Mouse (Mus musculus): ENCODE data around the gene Mesp1. TPM values are rescaled to one million over a fixed set of nuclear protein-coding genes. Genes with fewer than 3 reads are reported as not detected.
"Not testable (repeated sequence)": the region's sequence is repeated elsewhere in the genome, so short reads cannot be mapped to it uniquely, and the experiment has no call there.

Mesp1 gene
- polyA plus RNA-seq, 1 experiment from 2014 or later: not detected

DNA sequence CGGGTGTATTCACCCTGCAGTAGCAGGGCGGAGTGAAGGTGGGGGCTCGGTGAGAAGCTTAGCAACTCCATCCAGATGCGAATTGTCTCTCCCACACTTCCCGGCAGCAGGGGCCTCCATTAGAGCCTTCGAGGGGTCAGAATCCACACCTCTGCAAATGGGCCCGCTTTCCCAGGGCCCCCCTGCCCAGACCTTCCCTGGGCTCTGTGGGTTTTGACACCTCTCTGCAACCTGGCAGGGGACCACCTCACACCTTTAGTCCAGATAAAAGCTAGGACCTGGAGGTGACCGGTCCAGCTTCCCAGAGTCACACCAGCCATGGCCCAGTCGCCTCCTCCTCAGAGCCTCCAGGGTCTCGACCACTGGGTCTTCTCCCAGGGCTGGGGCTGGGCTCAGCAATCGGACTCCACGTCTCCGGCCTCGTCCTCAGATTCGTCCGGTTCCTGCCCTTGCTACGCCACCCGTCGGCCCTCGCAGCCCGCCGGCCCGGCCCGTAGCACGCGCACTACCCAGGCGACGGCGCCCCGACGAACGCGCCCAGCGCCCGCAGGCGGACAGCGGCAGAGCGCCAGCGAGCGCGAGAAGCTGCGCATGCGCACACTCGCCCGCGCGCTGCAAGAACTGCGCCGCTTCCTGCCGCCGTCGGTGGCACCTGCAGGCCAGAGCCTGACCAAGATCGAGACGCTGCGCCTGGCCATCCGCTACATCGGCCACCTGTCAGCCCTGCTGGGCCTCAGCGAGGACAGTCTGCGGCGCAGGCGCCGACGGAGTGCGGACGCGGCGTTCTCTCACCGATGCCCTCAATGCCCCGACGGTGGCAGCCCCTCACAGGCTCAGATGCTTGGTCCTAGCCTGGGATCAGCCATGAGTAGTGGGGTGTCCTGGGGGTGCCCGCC is 17.3 kb upstream of the Mesp1 start, which contains the start of gene Mesp2:
TSS of gene Mesp2 (plus strand) at position 117 of the 896 bp plus-strand sequence.
- peak; percentile 70 for ATAC-seq (replicated peaks; ENCODE audit: low FRiP score)
- H3K9ac ChIP-seq: peak within 1 kb of the TSS; percentile 29

DNA sequence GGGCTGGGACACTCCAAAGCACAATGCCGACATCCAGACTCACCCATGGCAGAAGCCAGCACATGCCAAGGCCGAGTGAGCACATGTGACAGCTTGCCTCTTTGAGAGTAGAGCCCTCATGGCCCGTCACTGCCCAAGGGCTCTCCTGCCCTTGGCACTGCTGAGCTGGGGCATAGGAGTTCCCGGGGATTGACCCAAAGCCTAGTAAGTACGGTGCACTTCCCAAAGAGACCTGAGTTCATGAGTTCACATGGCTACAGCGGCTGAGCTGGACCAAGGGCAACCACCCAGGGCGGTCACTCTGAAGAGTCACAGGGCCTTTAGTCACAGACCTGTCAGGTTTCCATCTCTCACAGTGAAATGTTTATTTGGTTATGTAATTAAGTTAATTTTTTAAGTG is 15.0 kb upstream of the Mesp1 start:
- 87% methylated on average over 7 of the region's 7 CpGs for WGBS
- peaks cover 34% of the 10 kb centered on the region for H3K27me3 ChIP-seq

More for the DNA sequence above, 17.3 kb upstream of the Mesp1 start, which contains the start of gene Mesp2:
- H3K4me2 ChIP-seq: peak within 1 kb of the TSS; percentile 83
- 10% methylated on average over 71 of the region's 71 CpGs for WGBS
- no peak within 1 kb of the TSS for H3K27ac ChIP-seq
- no peaks in the 10 kb centered on the region for H3K36me3 ChIP-seq
- H3K9me3 ChIP-seq (replicated peaks): no peaks in the 10 kb centered on the region
- peaks cover 34% of the 10 kb centered on the region for H3K27me3 ChIP-seq
- H3K4me3 ChIP-seq (replicated peaks): peak within 1 kb of the TSS; percentile 44
- peaks cover 10% of the 10 kb centered on the region for H3K4me1 ChIP-seq

DNA sequence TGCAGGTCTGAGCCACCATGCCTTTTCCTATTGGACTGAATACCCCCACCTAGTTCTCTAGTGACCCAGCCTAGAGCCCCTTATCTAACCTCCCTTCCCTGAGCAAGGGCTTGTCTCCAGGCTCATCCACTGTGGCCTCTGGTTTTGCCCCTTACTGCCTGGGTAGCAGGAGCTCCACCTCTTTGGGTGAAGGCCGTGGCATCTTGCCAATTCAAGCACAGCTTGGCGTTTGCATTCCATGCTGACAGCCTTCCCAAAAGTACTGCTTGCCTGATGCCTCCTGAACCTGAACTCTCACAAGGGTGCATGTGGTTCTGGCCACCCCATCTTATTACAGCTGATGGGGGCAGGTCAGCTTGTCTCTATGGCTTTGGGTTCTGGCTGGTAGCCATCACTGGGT is 10.3 kb upstream of the Mesp1 start:
- ATAC-seq (replicated peaks; ENCODE audit: low FRiP score): no peak
- Histone ChIP-seq H3K4me1 (peaks cover under 1% of the 10 kb centered on the region; the same call in 1 of the 2 replicates), H3K9ac (no peak overlapping the region), H3K4me2 (no peak overlapping the region), H3K4me3 (replicated peaks) (no peak overlapping the region), H3K9me3 (replicated peaks) (no peaks in the 10 kb centered on the region), H3K36me3 (no peaks in the 10 kb centered on the region), H3K27ac (no peak overlapping the region), H3K27me3 (no peaks in the 10 kb centered on the region)
- WGBS: 45% methylated on average over 2 of the region's 2 CpGs

More for the DNA sequence above, 15.0 kb upstream of the Mesp1 start:
- H3K36me3 ChIP-seq: no peaks in the 10 kb centered on the region
- peaks cover 10% of the 10 kb centered on the region for H3K4me1 ChIP-seq
- H3K9me3 ChIP-seq (replicated peaks): no peaks in the 10 kb centered on the region
- H3K27ac ChIP-seq: no peak overlapping the region
- H3K9ac ChIP-seq: no peak overlapping the region
- no peak overlapping the region for H3K4me2 ChIP-seq
- no peak overlapping the region for H3K4me3 ChIP-seq (replicated peaks)
- no peak for ATAC-seq (replicated peaks; ENCODE audit: low FRiP score)

DNA sequence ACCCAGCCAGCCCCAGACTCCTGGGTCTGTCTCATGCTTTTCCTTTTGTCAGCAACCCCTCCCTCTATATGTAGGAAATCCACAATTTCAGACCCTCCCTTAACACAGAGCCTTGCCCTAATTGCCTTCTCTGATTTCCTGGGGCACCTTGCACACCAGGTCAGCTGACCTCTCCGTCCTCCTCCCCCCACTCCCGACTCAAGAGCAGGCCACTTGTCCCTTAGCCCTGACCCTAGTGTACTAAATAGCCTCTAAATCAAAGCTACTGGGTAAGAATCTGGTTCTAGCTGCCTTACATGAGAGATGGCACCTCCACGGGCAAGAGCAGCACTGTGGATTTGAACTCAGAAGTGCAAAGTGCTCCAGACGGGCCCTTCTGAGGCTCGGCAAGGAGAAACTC is 8.4 kb upstream of the Mesp1 start:
- Histone ChIP-seq H3K4me1 (peaks cover 5% of the 10 kb centered on the region; the same call in 1 of the 2 replicates), H3K36me3 (no peaks in the 10 kb centered on the region), H3K27ac (no peak overlapping the region), H3K4me3 (replicated peaks) (no peak overlapping the region), H3K9ac (no peak overlapping the region), H3K27me3 (0 out of 2 replicates have a peak, but pooled peaks cover 8% of the 10 kb centered on the region), H3K4me2 (no peak overlapping the region), H3K9me3 (replicated peaks) (no peaks in the 10 kb centered on the region)
- no peak for ATAC-seq (replicated peaks; ENCODE audit: low FRiP score)
- 42% methylated on average over 5 of the region's 5 CpGs for WGBS

DNA sequence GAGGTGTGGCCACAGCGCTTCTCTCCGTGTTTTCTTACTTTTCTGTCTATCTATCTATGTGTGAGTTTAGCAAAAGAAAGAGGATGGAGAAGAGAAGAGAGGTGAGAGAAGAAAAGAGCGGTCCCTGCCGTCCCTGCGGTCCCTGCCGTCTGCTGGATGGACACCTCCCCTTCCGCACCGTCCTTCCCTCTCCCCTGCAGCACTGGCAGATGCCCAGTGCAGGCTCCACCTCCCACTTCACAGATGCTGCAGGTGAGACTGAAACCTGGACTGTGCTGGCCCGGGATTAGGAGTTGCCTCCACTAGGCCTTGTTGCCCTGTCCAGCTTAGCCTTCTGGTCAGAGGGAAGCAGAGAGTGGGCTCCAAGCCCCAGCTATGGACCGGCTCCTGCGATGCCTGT is 7.8 kb upstream of the Mesp1 start:
- ATAC-seq (replicated peaks; ENCODE audit: low FRiP score): no peak

DNA sequence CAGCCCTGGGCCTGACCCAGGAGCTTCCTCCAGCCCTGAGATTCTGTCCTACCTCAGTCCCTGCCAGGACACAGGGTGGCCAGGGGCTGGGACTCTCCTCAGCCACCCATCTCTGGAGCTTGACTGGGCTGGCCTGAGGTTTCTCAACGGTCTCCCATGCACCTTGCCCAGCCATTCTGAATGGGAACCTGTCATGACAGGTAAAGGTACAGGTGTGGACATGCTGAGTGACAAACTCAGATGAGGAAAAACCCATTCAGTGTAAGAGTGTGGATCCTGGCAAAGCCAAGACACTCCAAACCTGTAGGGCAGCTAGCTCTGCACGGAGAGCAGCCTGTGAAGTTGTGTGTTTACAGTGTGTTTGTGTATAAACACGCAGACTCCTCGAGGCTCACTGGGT is 6.7 kb upstream of the Mesp1 start:
- no peak for ATAC-seq (replicated peaks; ENCODE audit: low FRiP score)
- no peak overlapping the region for H3K4me2 ChIP-seq
- 84% methylated on average over 4 of the region's 4 CpGs for WGBS
- no peaks in the 10 kb centered on the region for H3K36me3 ChIP-seq
- H3K27ac ChIP-seq: no peak overlapping the region
- H3K4me3 ChIP-seq (replicated peaks): no peak overlapping the region
- no peak overlapping the region for H3K9ac ChIP-seq
- H3K9me3 ChIP-seq (replicated peaks): no peaks in the 10 kb centered on the region
- 0 out of 2 replicates have a peak, but pooled peaks cover 8% of the 10 kb centered on the region for H3K27me3 ChIP-seq
- H3K4me1 ChIP-seq: peaks cover 5% of the 10 kb centered on the region; the same call in 1 of the 2 replicates

More for the DNA sequence above, 7.8 kb upstream of the Mesp1 start:
- Histone ChIP-seq H3K27me3 (0 out of 2 replicates have a peak, but pooled peaks cover 8% of the 10 kb centered on the region), H3K4me2 (no peak overlapping the region), H3K4me3 (replicated peaks) (no peak overlapping the region), H3K9ac (no peak overlapping the region), H3K36me3 (no peaks in the 10 kb centered on the region), H3K4me1 (peaks cover 5% of the 10 kb centered on the region; the same call in 1 of the 2 replicates), H3K27ac (no peak overlapping the region), H3K9me3 (replicated peaks) (no peaks in the 10 kb centered on the region)
- 73% methylated on average over 11 of the region's 11 CpGs for WGBS

DNA sequence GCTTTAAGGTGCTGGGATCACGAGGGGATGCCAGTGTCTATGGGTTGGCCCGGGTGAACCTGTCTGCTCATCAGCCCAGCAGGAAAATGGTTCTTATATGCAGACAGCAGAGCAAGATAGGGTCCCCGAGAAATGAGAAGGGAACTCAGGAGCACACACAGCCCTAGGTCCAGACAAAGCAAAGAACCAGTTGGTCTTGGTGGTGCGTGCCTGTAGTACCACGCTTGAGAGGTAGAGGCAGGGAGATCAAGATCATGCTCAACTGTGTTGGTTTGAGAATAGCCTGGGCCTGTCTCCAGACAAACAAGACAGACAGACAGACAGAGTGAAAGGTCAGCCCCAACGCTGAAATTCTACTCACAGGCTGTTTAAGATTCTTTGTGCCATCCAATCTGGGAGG is 5.9 kb upstream of the Mesp1 start:
- Histone ChIP-seq H3K27ac (no peak overlapping the region), H3K4me3 (replicated peaks) (no peak overlapping the region), H3K9me3 (replicated peaks) (no peaks in the 10 kb centered on the region), H3K4me2 (no peak overlapping the region), H3K36me3 (no peaks in the 10 kb centered on the region), H3K9ac (no peak overlapping the region), H3K4me1 (peaks cover 5% of the 10 kb centered on the region; the same call in 1 of the 2 replicates), H3K27me3 (peaks cover 15% of the 10 kb centered on the region)
- WGBS: 80% methylated on average over 6 of the region's 6 CpGs
- ATAC-seq (replicated peaks; ENCODE audit: low FRiP score): no peak

DNA sequence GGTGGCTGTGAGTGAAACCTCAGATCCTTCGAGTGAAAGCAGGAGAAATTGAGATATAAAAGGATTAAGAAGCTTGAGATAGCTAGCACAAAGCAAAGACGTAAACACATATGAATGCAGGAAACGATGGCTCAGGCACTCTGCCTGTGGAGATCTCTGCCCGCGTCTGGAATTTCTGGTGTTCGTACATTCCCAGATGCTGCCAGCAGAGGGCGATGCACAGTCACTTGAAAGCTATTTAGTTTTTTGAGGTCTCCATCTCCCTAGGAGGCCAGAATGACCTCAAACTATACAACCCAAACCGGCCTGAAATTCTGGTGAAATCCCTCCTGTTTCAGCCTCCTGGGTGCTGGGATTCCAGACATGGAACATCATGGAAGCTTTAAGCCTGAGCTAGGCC is 5.5 kb upstream of the Mesp1 start:
- ATAC-seq (replicated peaks; ENCODE audit: low FRiP score): no peak
- peaks cover 20% of the 10 kb centered on the region for H3K27me3 ChIP-seq
- H3K9ac ChIP-seq: no peak overlapping the region
- no peak overlapping the region for H3K4me2 ChIP-seq
- peaks cover 5% of the 10 kb centered on the region; the same call in 1 of the 2 replicates for H3K4me1 ChIP-seq
- H3K4me3 ChIP-seq (replicated peaks): no peak overlapping the region
- no peaks in the 10 kb centered on the region for H3K9me3 ChIP-seq (replicated peaks)
- H3K27ac ChIP-seq: no peak overlapping the region
- WGBS: 2% methylated on average over 8 of the region's 8 CpGs
- H3K36me3 ChIP-seq: no peaks in the 10 kb centered on the region

DNA sequence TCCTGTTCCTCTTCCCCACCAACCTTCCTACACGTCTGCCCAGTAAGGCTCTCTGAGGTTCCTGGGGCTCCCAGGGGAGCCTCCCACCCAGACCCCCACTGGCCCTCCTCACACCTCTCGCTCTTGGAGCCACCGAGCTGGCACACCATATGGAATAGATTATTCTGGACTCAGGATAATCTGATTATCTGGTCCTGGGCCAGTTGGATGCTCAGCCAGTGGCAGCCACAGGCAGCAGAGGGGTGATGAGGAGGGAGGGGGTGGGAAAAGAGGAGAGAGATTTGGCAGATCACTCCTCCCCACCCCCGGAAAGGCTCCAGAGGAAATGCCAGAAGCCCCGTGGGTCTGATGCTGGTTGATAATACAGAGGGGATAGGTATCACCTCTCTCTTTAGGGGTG is 5.0 kb upstream of the Mesp1 start:
- no peak for ATAC-seq (replicated peaks; ENCODE audit: low FRiP score)
- 35% methylated on average over 5 of the region's 5 CpGs for WGBS
- no peak overlapping the region for H3K9ac ChIP-seq
- no peak overlapping the region for H3K4me2 ChIP-seq
- H3K27me3 ChIP-seq: peaks cover 24% of the 10 kb centered on the region
- no peaks in the 10 kb centered on the region for H3K9me3 ChIP-seq (replicated peaks)
- H3K4me1 ChIP-seq: peaks cover 5% of the 10 kb centered on the region; the same call in 1 of the 2 replicates
- no peaks in the 10 kb centered on the region for H3K36me3 ChIP-seq
- no peak overlapping the region for H3K4me3 ChIP-seq (replicated peaks)
- H3K27ac ChIP-seq: no peak overlapping the region

DNA sequence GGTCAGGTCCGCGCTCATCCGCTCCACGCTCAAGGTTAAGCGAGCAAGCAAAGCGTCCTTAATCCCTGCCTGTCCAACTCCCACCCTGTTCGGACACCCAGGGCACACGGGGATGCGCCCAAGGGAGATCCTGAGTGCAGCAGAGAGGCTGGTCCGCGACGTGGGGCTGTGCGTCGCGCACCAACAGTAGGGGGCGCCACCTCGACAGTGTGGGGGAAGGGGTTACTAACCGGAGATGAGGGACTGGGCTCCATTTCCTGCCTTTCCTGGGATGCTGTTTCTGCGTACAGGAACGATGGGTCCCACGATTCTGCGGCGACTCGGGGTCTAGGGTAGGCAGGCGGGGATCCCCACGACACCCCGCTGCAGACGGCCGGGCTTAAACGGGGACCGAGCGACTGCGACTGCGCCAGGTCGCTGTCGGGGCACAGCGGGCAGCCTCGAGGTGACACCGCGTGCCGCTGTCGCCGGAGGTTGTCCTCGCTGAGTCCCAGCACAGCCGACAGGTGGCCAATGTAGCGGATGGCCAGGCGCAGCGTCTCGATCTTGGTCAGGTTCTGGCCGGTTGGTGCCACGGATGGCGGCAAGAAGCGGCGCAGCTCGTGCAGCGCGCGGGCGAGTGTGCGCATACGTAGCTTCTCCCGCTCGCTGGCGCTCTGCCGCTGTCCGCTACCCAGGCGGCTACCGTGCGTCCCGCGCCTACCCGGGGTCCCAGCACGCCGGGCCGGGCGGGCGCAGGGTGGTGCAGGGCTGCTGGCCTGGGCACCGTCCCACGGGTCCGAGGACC is 760 bp downstream of the Mesp1 start:
- WGBS: under 1% methylated on average over 76 of the region's 80 CpGs

DNA sequence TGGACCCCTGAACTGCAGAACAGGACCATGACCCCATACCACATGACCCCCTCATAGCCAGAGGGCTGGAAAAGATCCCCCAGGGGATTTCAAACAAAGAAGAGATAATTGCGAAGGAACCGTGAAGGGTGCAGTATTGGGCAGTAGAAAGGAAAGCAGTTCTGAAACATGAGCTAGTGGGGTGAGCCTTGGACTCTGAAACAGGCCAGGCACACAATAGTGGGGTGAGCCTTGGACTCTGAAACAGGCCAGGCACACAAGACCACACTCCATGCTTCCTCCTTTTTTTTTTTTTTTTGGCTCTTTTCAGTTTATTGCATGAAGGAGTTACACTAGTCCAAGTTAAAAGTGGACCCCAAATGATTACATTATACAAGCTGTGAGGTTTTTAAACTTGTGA is 3.8 kb downstream of the Mesp1 start:
- not testable (repeated sequence) for H3K27ac ChIP-seq; H3K36me3 ChIP-seq; H3K4me2 ChIP-seq; ATAC-seq (replicated peaks; ENCODE audit: low FRiP score); H3K9ac ChIP-seq; H3K4me3 ChIP-seq (replicated peaks); H3K9me3 ChIP-seq (replicated peaks)
- Histone ChIP-seq H3K27me3 (peaks cover 69% of the 10 kb centered on the region), H3K4me1 (peaks cover 21% of the 10 kb centered on the region)
- WGBS: 33% methylated on average over 2 of the region's 2 CpGs

More for the DNA sequence above, 760 bp downstream of the Mesp1 start:
- ATAC-seq (replicated peaks; ENCODE audit: low FRiP score): peak; percentile 38; the same call in 1 of the 2 replicates
- peak overlapping the region; percentile 48 for H3K4me3 ChIP-seq (replicated peaks)
- H3K9me3 ChIP-seq (replicated peaks): no peaks in the 10 kb centered on the region
- H3K9ac ChIP-seq: peak overlapping the region; percentile 30; the same call in 1 of the 2 replicates
- H3K36me3 ChIP-seq: no peaks in the 10 kb centered on the region
- H3K27me3 ChIP-seq: peaks cover 69% of the 10 kb centered on the region
- H3K4me1 ChIP-seq: peaks cover 21% of the 10 kb centered on the region
- H3K4me2 ChIP-seq: peak overlapping the region; percentile 92
- H3K27ac ChIP-seq: no peak overlapping the region
